In genomic region chr11:3347091-3347834, GRCm38 (mm10) we compare ENCODE assay signal across 8 mouse cellular contexts. TPM values are rescaled to one million over a fixed set of nuclear protein-coding genes. Genes with fewer than 3 reads are reported as not detected.
DNase-seq lines count a peak whose midpoint lies in the region; ATAC-seq lines count a peak whose summit lies in the region.

No protein-coding gene starts in this region.

- ATAC-seq in hindbrain, embryonic 15.5 days (ENCODE audit: low FRiP score, low read depth): peak; percentile 64; the same call in 1 of the 2 replicates

- WGBS in hindbrain, embryonic 15.5 days: 62% methylated on average over 12 of the region's 12 CpGs

- H3K27me3 ChIP-seq in hindbrain, embryonic 15.5 days: no peaks in the 10 kb centered on the region

- no peak overlapping the region for H3K4me3 ChIP-seq in hindbrain, embryonic 15.5 days

- H3K4me2 ChIP-seq in hindbrain, embryonic 15.5 days: no peak overlapping the region

- DNase-seq in WW6 (ENCODE audit: low read depth, low spot score): peak; percentile 86
- DNase-seq in cerebellum, postnatal 36 days: peak; percentile 92
- peak; percentile 91 for DNase-seq in gastrocnemius, adult 18-20 months (ENCODE audit: low spot score)
- peak; percentile 79 to 83 for DNase-seq in layer of hippocampus, postnatal 36 days
- DNase-seq in lung, postnatal 36 days: peak; percentile 95
- peak; percentile 88 for DNase-seq in retina, postnatal 7 days (ENCODE audit: low read depth, low spot score)
- DNase-seq in urinary bladder, postnatal 10 days (ENCODE audit: low spot score): peak; percentile 72

- H3K36me3 ChIP-seq in hindbrain, embryonic 15.5 days: peaks cover 65% of the 10 kb centered on the region

- H3K9me3 ChIP-seq in hindbrain, embryonic 15.5 days: no peaks in the 10 kb centered on the region

- H3K4me1 ChIP-seq in hindbrain, embryonic 15.5 days (replicated peaks): 0 out of 2 replicates have a peak, but pooled peaks cover 7% of the 10 kb centered on the region

- no peak overlapping the region for H3K27ac ChIP-seq in hindbrain, embryonic 15.5 days (replicated peaks)

- no peak overlapping the region for H3K9ac ChIP-seq in hindbrain, embryonic 15.5 days

RNA-seq across cellular contexts. Expression of gene Pik3ip1, which starts 17.1 kb away (rescaled TPM):
- 10 to 100 TPM; 27.2 to 30.8 TPM for total RNA-seq in gastrocnemius, adult 18-20 months (2021)
- polyA plus RNA-seq in hindbrain, embryonic 15.5 days (2015; fragmentation: Nextera tagmentation; extraction: Ambion mirVana): 26.1 and 26.3 TPM in 2 replicates
- 10 to 100 TPM; 40.5 to 45.6 TPM for total RNA-seq in layer of hippocampus, postnatal 36 days (2021)

RNA-seq across cellular contexts. Expression of gene Patz1, which starts 58.6 kb away (rescaled TPM):
- total RNA-seq in gastrocnemius, adult 18-20 months (2021): 10 to 100 TPM; 11.3 to 12.7 TPM
- polyA plus RNA-seq in hindbrain, embryonic 15.5 days (2015; fragmentation: Nextera tagmentation; extraction: Ambion mirVana): 51.9 and 54.3 TPM in 2 replicates
- 10 to 100 TPM; 52.1 to 54.1 TPM for total RNA-seq in layer of hippocampus, postnatal 36 days (2021)
